Mouse (Mus musculus): ENCODE measurements around the gene Mthfr. TPM values are rescaled to one million over a fixed set of nuclear protein-coding genes. Genes with fewer than 3 reads are reported as not detected.

The Mthfr gene
- polyA plus RNA-seq, 1 experiment from 2014 or later: 14.6 TPM

- DNase-seq (ENCODE audit: low spot score) (no peak), ATAC-seq (replicated peaks; ENCODE audit: low FRiP score, low read depth) (no peak)
- Histone ChIP-seq H3K4me2 (ENCODE audit: low read length) (no peak overlapping the region), H3K4me3 (replicated peaks; ENCODE audit: low read depth, low read length) (no peak overlapping the region), H3K27ac (no peak overlapping the region), H3K27me3 (ENCODE audit: insufficient read depth, low read length) (no peaks in the 10 kb centered on the region), H3K9me3 (replicated peaks; ENCODE audit: low read length) (no peaks in the 10 kb centered on the region), H3K36me3 (ENCODE audit: insufficient read depth, low read length) (peaks cover 89% of the 10 kb centered on the region), H3K9ac (ENCODE audit: low read depth, low read length) (no peak overlapping the region), H3K4me1 (replicated peaks; ENCODE audit: insufficient read depth, low read length) (no peaks in the 10 kb centered on the region)
- TF ChIP-seq CTCF (IDR thresholded peaks at IDR 0.05; ENCODE audit: low read depth): no peak
- WGBS: 90% methylated on average over 12 of the region's 12 CpGs
These were observed 14.6 kb downstream of the Mthfr start for GRCm38 (mm10) chr4:148053417-148053920.

GRCm38 (mm10) chr4:148054961-148055695 is 16.3 kb downstream of the Mthfr start:
- Histone ChIP-seq H3K9me3 (replicated peaks; ENCODE audit: low read length) (no peaks in the 10 kb centered on the region), H3K4me1 (replicated peaks; ENCODE audit: insufficient read depth, low read length) (no peaks in the 10 kb centered on the region), H3K9ac (ENCODE audit: low read depth, low read length) (no peak overlapping the region), H3K27me3 (ENCODE audit: insufficient read depth, low read length) (no peaks in the 10 kb centered on the region), H3K27ac (no peak overlapping the region), H3K36me3 (ENCODE audit: insufficient read depth, low read length) (peaks cover 84% of the 10 kb centered on the region), H3K4me2 (ENCODE audit: low read length) (no peak overlapping the region), H3K4me3 (replicated peaks; ENCODE audit: low read depth, low read length) (no peak overlapping the region)
- DNase-seq (ENCODE audit: low spot score) (no peak), ATAC-seq (replicated peaks; ENCODE audit: low FRiP score, low read depth) (no peak)
- 81% methylated on average over 21 of the region's 21 CpGs for WGBS
- no peak for TF ChIP-seq CTCF (IDR thresholded peaks at IDR 0.05; ENCODE audit: low read depth)

GRCm38 (mm10) chr4:148056246-148056645 is 17.4 kb downstream of the Mthfr start:
- no peak for ATAC-seq (replicated peaks; ENCODE audit: low FRiP score, low read depth)
- Histone ChIP-seq H3K9me3 (replicated peaks; ENCODE audit: low read length) (no peaks in the 10 kb centered on the region), H3K4me3 (replicated peaks; ENCODE audit: low read depth, low read length) (no peak overlapping the region), H3K27me3 (ENCODE audit: insufficient read depth, low read length) (no peaks in the 10 kb centered on the region), H3K36me3 (ENCODE audit: insufficient read depth, low read length) (peaks cover 75% of the 10 kb centered on the region), H3K4me1 (replicated peaks; ENCODE audit: insufficient read depth, low read length) (no peaks in the 10 kb centered on the region), H3K4me2 (ENCODE audit: low read length) (no peak overlapping the region), H3K9ac (ENCODE audit: low read depth, low read length) (no peak overlapping the region), H3K27ac (no peak overlapping the region)
- no peak for DNase-seq (ENCODE audit: low spot score)
- TF ChIP-seq CTCF (IDR thresholded peaks at IDR 0.05; ENCODE audit: low read depth): no peak
- WGBS: 80% methylated on average over 7 of the region's 7 CpGs

GRCm38 (mm10) chr4:148056801-148057200 is 17.9 kb downstream of the Mthfr start:
- Histone ChIP-seq H3K4me3 (replicated peaks; ENCODE audit: low read depth, low read length) (no peak overlapping the region), H3K4me1 (replicated peaks; ENCODE audit: insufficient read depth, low read length) (no peaks in the 10 kb centered on the region), H3K27me3 (ENCODE audit: insufficient read depth, low read length) (no peaks in the 10 kb centered on the region), H3K27ac (no peak overlapping the region), H3K9ac (ENCODE audit: low read depth, low read length) (no peak overlapping the region), H3K36me3 (ENCODE audit: insufficient read depth, low read length) (peaks cover 69% of the 10 kb centered on the region), H3K4me2 (ENCODE audit: low read length) (no peak overlapping the region), H3K9me3 (replicated peaks; ENCODE audit: low read length) (no peaks in the 10 kb centered on the region)
- 55% methylated on average over 4 of the region's 4 CpGs for WGBS
- no peak for TF ChIP-seq CTCF (IDR thresholded peaks at IDR 0.05; ENCODE audit: low read depth)
- no peak for ATAC-seq (replicated peaks; ENCODE audit: low FRiP score, low read depth)
- no peak for DNase-seq (ENCODE audit: low spot score)

- 72% methylated on average over 5 of the region's 5 CpGs for WGBS
- ATAC-seq (replicated peaks; ENCODE audit: low FRiP score, low read depth): no peak
These were observed 18.9 kb downstream of the Mthfr start for GRCm38 (mm10) chr4:148057661-148058209.

GRCm38 (mm10) chr4:148058218-148058819 is 19.4 kb downstream of the Mthfr start:
- H3K4me1 ChIP-seq (replicated peaks; ENCODE audit: insufficient read depth, low read length): no peaks in the 10 kb centered on the region
- no peak overlapping the region for H3K9ac ChIP-seq (ENCODE audit: low read depth, low read length)
- peaks cover 54% of the 10 kb centered on the region for H3K36me3 ChIP-seq (ENCODE audit: insufficient read depth, low read length)
- no peak overlapping the region for H3K4me2 ChIP-seq (ENCODE audit: low read length)
- WGBS: 92% methylated on average over 9 of the region's 9 CpGs
- TF ChIP-seq CTCF (IDR thresholded peaks at IDR 0.05; ENCODE audit: low read depth): no peak
- DNase-seq (ENCODE audit: low spot score) (no peak), ATAC-seq (replicated peaks; ENCODE audit: low FRiP score, low read depth) (no peak)
- no peaks in the 10 kb centered on the region for H3K27me3 ChIP-seq (ENCODE audit: insufficient read depth, low read length)
- no peaks in the 10 kb centered on the region for H3K9me3 ChIP-seq (replicated peaks; ENCODE audit: low read length)
- no peak overlapping the region for H3K27ac ChIP-seq
- H3K4me3 ChIP-seq (replicated peaks; ENCODE audit: low read depth, low read length): no peak overlapping the region

More at GRCm38 (mm10) chr4:148057661-148058209, 18.9 kb downstream of the Mthfr start:
- no peaks in the 10 kb centered on the region for H3K4me1 ChIP-seq (replicated peaks; ENCODE audit: insufficient read depth, low read length)
- H3K4me2 ChIP-seq (ENCODE audit: low read length): no peak overlapping the region
- TF ChIP-seq CTCF (IDR thresholded peaks at IDR 0.05; ENCODE audit: low read depth): peak; percentile 38; the same call in 1 of the 2 replicates
- no peak overlapping the region for H3K4me3 ChIP-seq (replicated peaks; ENCODE audit: low read depth, low read length)
- no peaks in the 10 kb centered on the region for H3K27me3 ChIP-seq (ENCODE audit: insufficient read depth, low read length)
- DNase-seq (ENCODE audit: low spot score): no peak
- no peak overlapping the region for H3K27ac ChIP-seq
- no peak overlapping the region for H3K9ac ChIP-seq (ENCODE audit: low read depth, low read length)
- no peaks in the 10 kb centered on the region for H3K9me3 ChIP-seq (replicated peaks; ENCODE audit: low read length)
- H3K36me3 ChIP-seq (ENCODE audit: insufficient read depth, low read length): peaks cover 60% of the 10 kb centered on the region

All from kidney, postnatal 0 days (tissue).